Mouse (Mus musculus): ENCODE measurements around the gene Olfr812. TPM values are rescaled to one million over a fixed set of nuclear protein-coding genes. Genes with fewer than 3 reads are reported as not detected.
"Not testable (repeated sequence)": the region's sequence is repeated elsewhere in the genome, so short reads cannot be mapped to it uniquely, and the experiment has no call there.

The Olfr812 gene
- not detected in 2 replicates for polyA plus RNA-seq (2015; fragmentation: Nextera tagmentation; extraction: Ambion mirVana)

- ATAC-seq (ENCODE audit: low read depth), result no peak
- Histone ChIP-seq H3K9me3 (ENCODE audit: control insufficient read depth, low read length) (no peaks in the 10 kb centered on the region), H3K9ac (ENCODE audit: low read length) (no peak within 1 kb of the TSS), H3K27me3 (ENCODE audit: control insufficient read depth, insufficient read depth, low read depth, low read length) (no peaks in the 10 kb centered on the region), H3K36me3 (ENCODE audit: control insufficient read depth, insufficient read depth, low read length) (no peaks in the 10 kb centered on the region), H3K4me1 (replicated peaks; ENCODE audit: control insufficient read depth, insufficient read depth, low read length) (no peaks in the 10 kb centered on the region), H3K27ac (ENCODE audit: low read length) (no peak within 1 kb of the TSS), H3K4me2 (ENCODE audit: low read depth, low read length) (no peak within 1 kb of the TSS), H3K4me3 (ENCODE audit: low read length) (no peak within 1 kb of the TSS)
- 24% methylated on average over 1 of the region's 1 CpGs for WGBS
Measured at GRCm38 (mm10) chr10:129845994-129846393, at the start of gene Olfr812. Gene Olfr812, minus strand, starts transcription at chr10:129846094.

- Histone ChIP-seq H3K9me3 (ENCODE audit: control insufficient read depth, low read length) (no peaks in the 10 kb centered on the region), H3K4me2 (ENCODE audit: low read depth, low read length) (no peak overlapping the region), H3K36me3 (ENCODE audit: control insufficient read depth, insufficient read depth, low read length) (no peaks in the 10 kb centered on the region), H3K4me3 (ENCODE audit: low read length) (no peak overlapping the region), H3K27me3 (ENCODE audit: control insufficient read depth, insufficient read depth, low read depth, low read length) (no peaks in the 10 kb centered on the region), H3K27ac (ENCODE audit: low read length) (no peak overlapping the region), H3K9ac (ENCODE audit: low read length) (no peak overlapping the region), H3K4me1 (replicated peaks; ENCODE audit: control insufficient read depth, insufficient read depth, low read length) (no peaks in the 10 kb centered on the region)
- ATAC-seq (ENCODE audit: low read depth), result no peak
- WGBS, result 89% methylated on average over 7 of the region's 7 CpGs
Measured at GRCm38 (mm10) chr10:129885934-129886333, 40.0 kb upstream of the Olfr812 start.

- H3K27me3 ChIP-seq (ENCODE audit: control insufficient read depth, insufficient read depth, low read depth, low read length); H3K36me3 ChIP-seq (ENCODE audit: control insufficient read depth, insufficient read depth, low read length); H3K27ac ChIP-seq (ENCODE audit: low read length); ATAC-seq (ENCODE audit: low read depth); H3K9me3 ChIP-seq (ENCODE audit: control insufficient read depth, low read length); H3K4me1 ChIP-seq (replicated peaks; ENCODE audit: control insufficient read depth, insufficient read depth, low read length); H3K4me2 ChIP-seq (ENCODE audit: low read depth, low read length); H3K9ac ChIP-seq (ENCODE audit: low read length); H3K4me3 ChIP-seq (ENCODE audit: low read length): not testable (repeated sequence)
- 62% methylated on average over 6 of the region's 6 CpGs for WGBS
Measured at GRCm38 (mm10) chr10:129885496-129885895, 39.6 kb upstream of the Olfr812 start.

DNA sequence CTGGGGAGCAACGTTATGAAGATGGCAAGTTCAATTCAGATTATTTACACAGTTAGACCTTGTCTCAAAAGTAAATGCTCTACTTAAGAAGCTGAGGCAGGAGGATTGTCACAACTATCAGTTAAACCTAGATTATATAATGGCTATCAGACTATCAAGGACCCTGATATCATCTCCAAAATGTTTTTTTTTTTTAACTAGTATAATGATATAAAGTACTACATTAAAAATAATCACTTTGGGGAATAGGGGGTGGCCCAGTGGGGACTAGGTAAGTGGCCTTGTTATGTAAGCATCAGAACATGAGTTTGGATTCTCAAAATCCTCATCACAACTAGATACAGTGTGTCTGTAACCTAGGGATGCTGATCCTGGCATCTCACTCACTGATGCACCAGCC lies 33.9 kb upstream of the Olfr812 start, which contains the start of gene Olfr814:
TSS of gene Olfr814 (minus strand) at position 101 of the 400 bp plus-strand sequence.
- not testable (repeated sequence) for ATAC-seq (ENCODE audit: low read depth); H3K27me3 ChIP-seq (ENCODE audit: control insufficient read depth, insufficient read depth, low read depth, low read length); H3K4me2 ChIP-seq (ENCODE audit: low read depth, low read length); H3K4me1 ChIP-seq (replicated peaks; ENCODE audit: control insufficient read depth, insufficient read depth, low read length); H3K4me3 ChIP-seq (ENCODE audit: low read length); H3K9ac ChIP-seq (ENCODE audit: low read length); H3K9me3 ChIP-seq (ENCODE audit: control insufficient read depth, low read length); H3K36me3 ChIP-seq (ENCODE audit: control insufficient read depth, insufficient read depth, low read length); H3K27ac ChIP-seq (ENCODE audit: low read length)
- no CpG with 5 or more reads among the region's 1 CpGs for WGBS

GRCm38 (mm10) chr10:129855067-129855466 lies 9.2 kb upstream of the Olfr812 start, which contains the start of gene Olfr813:
Gene Olfr813, plus strand, starts transcription at chr10:129855367.
- Histone ChIP-seq H3K4me2 (ENCODE audit: low read depth, low read length) (no peak within 1 kb of the TSS), H3K27ac (ENCODE audit: low read length) (no peak within 1 kb of the TSS), H3K27me3 (ENCODE audit: control insufficient read depth, insufficient read depth, low read depth, low read length) (no peaks in the 10 kb centered on the region), H3K9ac (ENCODE audit: low read length) (no peak within 1 kb of the TSS), H3K4me1 (replicated peaks; ENCODE audit: control insufficient read depth, insufficient read depth, low read length) (no peaks in the 10 kb centered on the region), H3K36me3 (ENCODE audit: control insufficient read depth, insufficient read depth, low read length) (no peaks in the 10 kb centered on the region), H3K4me3 (ENCODE audit: low read length) (no peak within 1 kb of the TSS), H3K9me3 (ENCODE audit: control insufficient read depth, low read length) (no peaks in the 10 kb centered on the region)
- ATAC-seq (ENCODE audit: low read depth), result no peak

- Histone ChIP-seq H3K4me2 (ENCODE audit: low read depth, low read length) (no peak overlapping the region), H3K9ac (ENCODE audit: low read length) (no peak overlapping the region), H3K4me1 (replicated peaks; ENCODE audit: control insufficient read depth, insufficient read depth, low read length) (no peaks in the 10 kb centered on the region), H3K4me3 (ENCODE audit: low read length) (no peak overlapping the region), H3K27me3 (ENCODE audit: control insufficient read depth, insufficient read depth, low read depth, low read length) (no peaks in the 10 kb centered on the region), H3K27ac (ENCODE audit: low read length) (no peak overlapping the region), H3K9me3 (ENCODE audit: control insufficient read depth, low read length) (no peaks in the 10 kb centered on the region), H3K36me3 (ENCODE audit: control insufficient read depth, insufficient read depth, low read length) (no peaks in the 10 kb centered on the region)
- WGBS, result 75% methylated on average over 1 of the region's 1 CpGs
- ATAC-seq (ENCODE audit: low read depth), result no peak
Measured at GRCm38 (mm10) chr10:129847343-129847742, 1.4 kb upstream of the Olfr812 start.

- no peak within 1 kb of the TSS for H3K9ac ChIP-seq (ENCODE audit: low read length)
- 80% methylated on average over 4 of the region's 4 CpGs for WGBS
- no peak within 1 kb of the TSS for H3K27ac ChIP-seq (ENCODE audit: low read length)
- H3K27me3 ChIP-seq (ENCODE audit: control insufficient read depth, insufficient read depth, low read depth, low read length), result no peaks in the 10 kb centered on the region
- ATAC-seq (ENCODE audit: low read depth), result no peak
- H3K4me1 ChIP-seq (replicated peaks; ENCODE audit: control insufficient read depth, insufficient read depth, low read length), result no peaks in the 10 kb centered on the region
- H3K36me3 ChIP-seq (ENCODE audit: control insufficient read depth, insufficient read depth, low read length), result no peaks in the 10 kb centered on the region
- no peaks in the 10 kb centered on the region for H3K9me3 ChIP-seq (ENCODE audit: control insufficient read depth, low read length)
- no peak within 1 kb of the TSS for H3K4me2 ChIP-seq (ENCODE audit: low read depth, low read length)
- H3K4me3 ChIP-seq (ENCODE audit: low read length), result no peak within 1 kb of the TSS
Measured at GRCm38 (mm10) chr10:129804296-129804695, 41.6 kb downstream of the Olfr812 start, which contains the start of gene Olfr811. Gene Olfr811, minus strand, starts transcription at chr10:129804396.

- Histone ChIP-seq H3K9me3 (ENCODE audit: control insufficient read depth, low read length) (no peaks in the 10 kb centered on the region), H3K27me3 (ENCODE audit: control insufficient read depth, insufficient read depth, low read depth, low read length) (no peaks in the 10 kb centered on the region), H3K27ac (ENCODE audit: low read length) (no peak within 1 kb of the TSS), H3K36me3 (ENCODE audit: control insufficient read depth, insufficient read depth, low read length) (no peaks in the 10 kb centered on the region), H3K9ac (ENCODE audit: low read length) (no peak within 1 kb of the TSS), H3K4me2 (ENCODE audit: low read depth, low read length) (no peak within 1 kb of the TSS), H3K4me1 (replicated peaks; ENCODE audit: control insufficient read depth, insufficient read depth, low read length) (no peaks in the 10 kb centered on the region), H3K4me3 (ENCODE audit: low read length) (no peak within 1 kb of the TSS)
- ATAC-seq (ENCODE audit: low read depth), result no peak
Measured at GRCm38 (mm10) chr10:129794817-129795216, 51.1 kb downstream of the Olfr812 start, which contains the start of gene Olfr810. Gene Olfr810, minus strand, starts transcription at chr10:129794917.

All from lung, embryonic 16.5 days (tissue).